Mouse (Mus musculus): ENCODE data around the gene Fgfr2. TPM values are rescaled to one million over a fixed set of nuclear protein-coding genes. Genes with fewer than 3 reads are reported as not detected.

The Fgfr2 gene
- total RNA-seq, 1 experiment = 37.5 TPM

GRCm38 (mm10) chr7:132673931-132674755 lies 449.0 kb downstream of the Fgfr2 start:
- H3K9me3 ChIP-seq (ENCODE audit: control insufficient read depth, insufficient read depth, low read depth, low read length) = no peaks in the 10 kb centered on the region
- H3K4me3 ChIP-seq (ENCODE audit: insufficient read depth in 1 of 2, low read depth in 1 of 2, low read length in 2 of 2, poor library complexity in 1 of 2, severe bottlenecking in 1 of 2) = no peak overlapping the region
- TF ChIP-seq HCFC1 (IDR thresholded peaks at IDR 0.05; ENCODE audit: borderline replicate concordance, insufficient read depth, low read length) = no peak
- no peak for TF ChIP-seq MAFK (IDR thresholded peaks at IDR 0.05; ENCODE audit: insufficient read depth, low read depth, low read length)
- TF ChIP-seq ZNF384 (IDR thresholded peaks at IDR 0.05; ENCODE audit: low read depth, low read length) = no peak
- TF ChIP-seq CHD2 (IDR thresholded peaks at IDR 0.05; ENCODE audit: low read depth, low read length) = no peak
- no peak for TF ChIP-seq ZC3H11A (IDR thresholded peaks at IDR 0.05; ENCODE audit: borderline replicate concordance, low read depth, low read length)
- H3K4me1 ChIP-seq (ENCODE audit: control insufficient read depth in 2 of 2, insufficient read depth in 2 of 2, low read length in 2 of 2, poor library complexity in 1 of 2) = peaks cover 1 to 13% of the 10 kb centered on the region in 2 experiments; a peak in 1 of 4 replicates
- no peaks in the 10 kb centered on the region for H3K36me3 ChIP-seq (ENCODE audit: control insufficient read depth, insufficient read depth, low read length, poor library complexity, severe bottlenecking)
- in situ Hi-C loops (cut with MboI; ENCODE audit: low sequenced_read_pairs in 2 of 2, unreplicated experiment in 2 of 2) = loop anchor here in 1 of 2 experiments (25.0 kb wide), 1 partner anchor 213 kb away; no protein-coding TSS in a partner anchor
- no peak overlapping the region for H3K9ac ChIP-seq (ENCODE audit: insufficient read depth, low read depth, low read length, poor library complexity, severe bottlenecking)
- H3K27ac ChIP-seq (ENCODE audit: insufficient read depth, low read depth, low read length, poor library complexity, severe bottlenecking) = no peak overlapping the region
- DNase-seq (ENCODE audit: low read depth, low spot score) = peak; percentile 33

- Histone ChIP-seq H3K9ac (ENCODE audit: insufficient read depth, low read depth, low read length, poor library complexity, severe bottlenecking) (no peak overlapping the region), H3K36me3 (ENCODE audit: control insufficient read depth, insufficient read depth, low read length, poor library complexity, severe bottlenecking) (no peaks in the 10 kb centered on the region), H3K9me3 (ENCODE audit: control insufficient read depth, insufficient read depth, low read depth, low read length) (no peaks in the 10 kb centered on the region), H3K27ac (ENCODE audit: insufficient read depth, low read depth, low read length, poor library complexity, severe bottlenecking) (no peak overlapping the region), H3K4me3 (ENCODE audit: insufficient read depth in 1 of 2, low read depth in 1 of 2, low read length in 2 of 2, poor library complexity in 1 of 2, severe bottlenecking in 1 of 2) (no peak overlapping the region), H3K4me1 (ENCODE audit: control insufficient read depth in 2 of 2, insufficient read depth in 2 of 2, low read length in 2 of 2, poor library complexity in 1 of 2) (peaks cover 1 to 13% of the 10 kb centered on the region in 2 experiments; a peak in 1 of 4 replicates)
- DNase-seq (ENCODE audit: low read depth, low spot score) = no peak
- in situ Hi-C loops (cut with MboI; ENCODE audit: low sequenced_read_pairs in 2 of 2, unreplicated experiment in 2 of 2) = loop anchor here in 1 of 2 experiments (25.0 kb wide), 1 partner anchor 215 kb away; no protein-coding TSS in a partner anchor
- TF ChIP-seq ZC3H11A (IDR thresholded peaks at IDR 0.05; ENCODE audit: borderline replicate concordance, low read depth, low read length) = no peak
- TF ChIP-seq MAFK (IDR thresholded peaks at IDR 0.05; ENCODE audit: insufficient read depth, low read depth, low read length) = no peak
- TF ChIP-seq CHD2 (IDR thresholded peaks at IDR 0.05; ENCODE audit: low read depth, low read length) = no peak
- TF ChIP-seq HCFC1 (IDR thresholded peaks at IDR 0.05; ENCODE audit: borderline replicate concordance, insufficient read depth, low read length) = no peak
- TF ChIP-seq ZNF384 (IDR thresholded peaks at IDR 0.05; ENCODE audit: low read depth, low read length) = no peak
These were observed 450.6 kb downstream of the Fgfr2 start for GRCm38 (mm10) chr7:132672481-132672959.

GRCm38 (mm10) chr7:132670863-132671165 lies 452.3 kb downstream of the Fgfr2 start:
- TF ChIP-seq HCFC1 (IDR thresholded peaks at IDR 0.05; ENCODE audit: borderline replicate concordance, insufficient read depth, low read length) (no peak), CHD2 (IDR thresholded peaks at IDR 0.05; ENCODE audit: low read depth, low read length) (no peak), ZNF384 (IDR thresholded peaks at IDR 0.05; ENCODE audit: low read depth, low read length) (no peak), ZC3H11A (IDR thresholded peaks at IDR 0.05; ENCODE audit: borderline replicate concordance, low read depth, low read length) (no peak), MAFK (IDR thresholded peaks at IDR 0.05; ENCODE audit: insufficient read depth, low read depth, low read length) (no peak)
- Histone ChIP-seq H3K4me3 (ENCODE audit: insufficient read depth in 1 of 2, low read depth in 1 of 2, low read length in 2 of 2, poor library complexity in 1 of 2, severe bottlenecking in 1 of 2) (no peak overlapping the region), H3K36me3 (ENCODE audit: control insufficient read depth, insufficient read depth, low read length, poor library complexity, severe bottlenecking) (no peaks in the 10 kb centered on the region), H3K4me1 (ENCODE audit: control insufficient read depth in 2 of 2, insufficient read depth in 2 of 2, low read length in 2 of 2, poor library complexity in 1 of 2) (peaks cover 1 to 13% of the 10 kb centered on the region in 2 experiments; a peak in 1 of 4 replicates), H3K27ac (ENCODE audit: insufficient read depth, low read depth, low read length, poor library complexity, severe bottlenecking) (no peak overlapping the region), H3K9ac (ENCODE audit: insufficient read depth, low read depth, low read length, poor library complexity, severe bottlenecking) (no peak overlapping the region), H3K9me3 (ENCODE audit: control insufficient read depth, insufficient read depth, low read depth, low read length) (no peaks in the 10 kb centered on the region)
- no peak for DNase-seq (ENCODE audit: low read depth, low spot score)
- in situ Hi-C loops (cut with MboI; ENCODE audit: low sequenced_read_pairs in 2 of 2, unreplicated experiment in 2 of 2) = loop anchor here in 1 of 2 experiments (25.0 kb wide), 1 partner anchor 216 kb away; no protein-coding TSS in a partner anchor

- Histone ChIP-seq H3K4me3 (ENCODE audit: insufficient read depth in 1 of 2, low read depth in 1 of 2, low read length in 2 of 2, poor library complexity in 1 of 2, severe bottlenecking in 1 of 2) (no peak overlapping the region), H3K9ac (ENCODE audit: insufficient read depth, low read depth, low read length, poor library complexity, severe bottlenecking) (no peak overlapping the region), H3K4me1 (ENCODE audit: control insufficient read depth in 2 of 2, insufficient read depth in 2 of 2, low read length in 2 of 2, poor library complexity in 1 of 2) (peaks cover 1 to 13% of the 10 kb centered on the region in 2 experiments; a peak in 1 of 4 replicates), H3K36me3 (ENCODE audit: control insufficient read depth, insufficient read depth, low read length, poor library complexity, severe bottlenecking) (no peaks in the 10 kb centered on the region), H3K9me3 (ENCODE audit: control insufficient read depth, insufficient read depth, low read depth, low read length) (no peaks in the 10 kb centered on the region), H3K27ac (ENCODE audit: insufficient read depth, low read depth, low read length, poor library complexity, severe bottlenecking) (no peak overlapping the region)
- DNase-seq (ENCODE audit: low read depth, low spot score) = no peak
- in situ Hi-C loops (cut with MboI; ENCODE audit: low sequenced_read_pairs in 2 of 2, unreplicated experiment in 2 of 2) = loop anchor here in 1 of 2 experiments (25.0 kb wide), 1 partner anchor 217 kb away; no protein-coding TSS in a partner anchor
- no peak for TF ChIP-seq ZC3H11A (IDR thresholded peaks at IDR 0.05; ENCODE audit: borderline replicate concordance, low read depth, low read length)
- TF ChIP-seq CHD2 (IDR thresholded peaks at IDR 0.05; ENCODE audit: low read depth, low read length) = no peak
- no peak for TF ChIP-seq MAFK (IDR thresholded peaks at IDR 0.05; ENCODE audit: insufficient read depth, low read depth, low read length)
- TF ChIP-seq ZNF384 (IDR thresholded peaks at IDR 0.05; ENCODE audit: low read depth, low read length) = no peak
- no peak for TF ChIP-seq HCFC1 (IDR thresholded peaks at IDR 0.05; ENCODE audit: borderline replicate concordance, insufficient read depth, low read length)
These were observed 452.9 kb downstream of the Fgfr2 start for GRCm38 (mm10) chr7:132669999-132670862.
